Mouse (Mus musculus) cortical plate, adult 2 months (tissue): ENCODE measurements at regions not wholly inside any gene's neighbourhood (a gene's known extent, or its start where the extent isn't known, plus 50 kb on each side); places are given as distances from the start of the nearest gene placed in this dataset.

Source experiments
- CTCF ChIP-seq: fragments of 200-500 bp; IDR thresholded peaks from 2 replicates; pipeline ENCODE4 v1.5.1; 2011; ENCODE audit warnings: mild to moderate bottlenecking, control low read depth, low read length; ENCODE audit not compliant: insufficient read depth; ENCODE audit errors: extremely low read depth
- POLR2A ChIP-seq: fragments of 200-500 bp; IDR thresholded peaks from 2 replicates; pipeline ENCODE4 v1.6.1; 2011; ENCODE audit warnings: mild to moderate bottlenecking, low read length, control low read depth; ENCODE audit not compliant: insufficient read depth; ENCODE audit errors: extremely low read depth

DNA sequence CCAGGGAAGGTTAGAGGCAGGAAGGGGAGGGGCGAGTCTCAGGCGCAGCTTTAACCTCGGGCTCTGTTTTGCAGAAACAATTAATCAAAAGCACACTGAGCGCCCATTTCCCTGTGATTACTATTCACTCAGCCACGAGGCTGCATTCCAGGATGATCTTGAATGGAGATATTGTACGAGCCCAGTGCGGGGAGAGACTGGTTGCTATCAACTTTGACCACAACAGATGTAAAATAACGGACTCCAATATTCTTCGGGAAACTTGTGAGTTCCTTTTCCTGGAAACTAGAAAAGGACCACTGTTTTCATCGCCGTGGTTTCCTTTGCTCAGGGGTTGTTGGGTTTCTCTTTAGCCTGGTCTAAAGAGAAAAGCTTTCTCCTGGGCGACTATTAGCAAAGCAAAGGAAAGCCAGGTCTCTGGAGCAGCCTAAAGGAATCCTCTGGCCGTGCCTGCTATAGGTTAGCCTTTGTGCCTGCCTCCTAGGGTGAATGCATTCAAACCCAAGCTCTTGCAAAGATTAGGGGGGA, 87.4 kb upstream of the Plekha5 start:
- TF ChIP-seq POLR2A: no peak
- no peak for TF ChIP-seq CTCF
